Mouse (Mus musculus): Measurements from ENCODE around the gene Gm21860.
"Not testable (repeated sequence)": the region's sequence is repeated elsewhere in the genome, so short reads cannot be mapped to it uniquely, and the experiment has no call there.

Gm21860 gene

DNA sequence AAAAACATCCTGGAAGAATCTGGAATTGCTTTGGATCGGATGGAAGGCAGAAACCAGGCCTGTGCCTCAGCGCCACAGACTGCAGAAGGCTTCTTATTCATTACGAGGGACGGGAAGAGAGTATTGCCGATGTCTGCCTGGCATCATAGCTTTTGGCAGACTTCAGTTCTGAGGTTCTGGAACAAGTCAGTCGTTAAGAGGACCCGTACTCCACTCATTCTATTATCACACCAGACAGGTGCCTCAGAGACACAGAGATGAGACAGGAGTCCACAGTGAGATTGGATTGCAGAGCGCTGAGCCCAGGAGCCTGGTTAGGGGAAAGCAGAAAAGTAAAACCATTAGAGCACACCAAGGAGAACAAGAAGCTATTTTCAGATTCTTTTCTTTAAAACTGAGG lies at the start of gene Gm21860:
TSS of gene Gm21860 (minus strand) at position 101 of the 400 bp plus-strand sequence.
- not testable (repeated sequence) for DNase-seq

- DNase-seq = not testable (repeated sequence)
Observed at GRCm38 (mm10) chrY:90784438-90784837, 29.8 kb upstream of the Gm21860 start, which contains the start of gene Gm47283. Gm47283 (plus strand) TSS chrY:90784738.

GRCm38 (mm10) chrY:90745256-90745655 lies 9.4 kb downstream of the Gm21860 start:
- DNase-seq = not testable (repeated sequence)

DNA sequence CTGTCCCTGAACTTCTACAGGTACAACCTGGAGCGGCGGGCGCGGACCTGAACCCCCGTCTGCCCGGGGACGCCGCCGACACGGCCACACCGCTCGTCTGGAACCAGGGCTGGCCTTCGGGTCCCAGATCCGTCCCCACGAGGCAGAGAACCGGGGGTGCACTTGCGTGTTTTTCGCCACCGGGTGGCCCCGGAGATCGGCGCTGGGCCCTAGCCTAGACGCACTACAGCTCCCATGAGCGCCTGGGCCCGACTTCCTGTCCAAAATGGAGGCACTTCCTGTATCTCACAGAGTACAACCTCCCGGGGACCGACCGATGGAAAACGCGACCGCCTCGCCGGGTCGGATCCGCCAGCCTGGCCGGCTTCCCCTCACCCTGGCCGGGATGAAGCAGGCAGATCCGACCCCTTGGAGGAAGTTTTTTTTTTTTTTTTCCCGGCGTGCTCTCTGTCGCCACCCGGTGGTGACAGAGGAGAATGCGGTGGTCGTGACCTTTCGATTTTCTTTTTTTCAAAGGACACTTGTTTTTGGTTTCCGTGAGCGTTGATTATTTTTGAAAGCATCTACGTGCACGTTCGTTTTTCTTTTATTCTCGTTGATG lies 10.1 kb downstream of the Gm21860 start:
- peak; percentile 97 for DNase-seq

DNA sequence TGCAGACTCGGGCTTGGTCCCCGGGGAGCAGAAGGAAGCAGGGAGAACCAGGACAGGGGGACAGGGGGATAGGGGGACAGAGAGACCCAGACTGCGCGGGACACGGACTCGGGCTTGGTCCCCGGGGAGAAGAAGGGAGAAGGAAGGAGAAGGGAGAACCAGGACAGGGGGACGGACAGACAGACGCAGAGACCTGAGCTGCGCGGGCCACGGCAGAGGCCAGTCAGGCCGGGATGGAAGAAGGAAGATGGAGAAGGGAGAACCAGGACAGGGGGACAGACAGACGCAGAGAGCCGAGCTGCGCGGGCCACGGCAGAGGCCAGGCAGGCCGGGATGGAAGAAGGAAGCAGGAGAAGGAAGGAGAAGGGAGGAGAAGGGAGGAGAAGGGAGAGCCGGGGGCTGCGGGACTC lies 10.8 kb downstream of the Gm21860 start:
- DNase-seq = peak; percentile 19

DNA sequence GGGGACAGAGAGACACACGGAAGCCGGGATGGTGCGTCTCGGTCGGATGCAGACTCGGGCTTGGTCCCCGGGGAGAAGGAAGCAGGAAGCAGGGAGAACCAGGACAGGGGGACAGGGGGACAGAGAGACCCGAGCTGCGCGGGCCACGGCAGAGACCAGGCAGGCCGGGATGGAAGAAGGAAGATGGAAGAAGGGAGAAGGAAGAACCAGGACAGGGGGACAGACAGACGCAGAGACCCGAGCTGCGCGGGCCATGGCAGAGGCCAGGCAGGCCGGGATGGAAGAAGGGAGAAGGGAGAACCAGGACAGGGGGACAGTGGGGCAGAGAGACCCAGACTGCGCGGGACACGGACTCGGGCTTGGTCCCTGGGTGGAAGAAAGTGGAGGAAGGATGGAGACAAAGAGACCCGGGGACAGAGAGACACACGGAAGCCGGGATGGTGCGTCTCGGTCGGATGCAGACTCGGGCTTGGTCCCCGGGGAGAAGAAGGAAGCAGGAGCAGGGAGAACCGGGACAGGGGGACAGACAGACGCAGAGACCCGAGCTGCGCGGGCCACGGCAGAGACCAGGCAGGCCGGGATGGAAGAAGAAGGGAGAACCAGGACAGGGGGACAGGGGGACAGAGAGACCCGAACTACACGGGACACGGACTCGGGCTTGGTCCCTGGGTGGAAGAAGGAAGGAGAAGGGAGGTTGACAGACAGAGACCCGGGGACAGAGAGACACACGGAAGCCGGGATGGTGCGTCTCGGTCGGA lies 11.4 kb downstream of the Gm21860 start:
- DNase-seq = peak; percentile 34

DNA sequence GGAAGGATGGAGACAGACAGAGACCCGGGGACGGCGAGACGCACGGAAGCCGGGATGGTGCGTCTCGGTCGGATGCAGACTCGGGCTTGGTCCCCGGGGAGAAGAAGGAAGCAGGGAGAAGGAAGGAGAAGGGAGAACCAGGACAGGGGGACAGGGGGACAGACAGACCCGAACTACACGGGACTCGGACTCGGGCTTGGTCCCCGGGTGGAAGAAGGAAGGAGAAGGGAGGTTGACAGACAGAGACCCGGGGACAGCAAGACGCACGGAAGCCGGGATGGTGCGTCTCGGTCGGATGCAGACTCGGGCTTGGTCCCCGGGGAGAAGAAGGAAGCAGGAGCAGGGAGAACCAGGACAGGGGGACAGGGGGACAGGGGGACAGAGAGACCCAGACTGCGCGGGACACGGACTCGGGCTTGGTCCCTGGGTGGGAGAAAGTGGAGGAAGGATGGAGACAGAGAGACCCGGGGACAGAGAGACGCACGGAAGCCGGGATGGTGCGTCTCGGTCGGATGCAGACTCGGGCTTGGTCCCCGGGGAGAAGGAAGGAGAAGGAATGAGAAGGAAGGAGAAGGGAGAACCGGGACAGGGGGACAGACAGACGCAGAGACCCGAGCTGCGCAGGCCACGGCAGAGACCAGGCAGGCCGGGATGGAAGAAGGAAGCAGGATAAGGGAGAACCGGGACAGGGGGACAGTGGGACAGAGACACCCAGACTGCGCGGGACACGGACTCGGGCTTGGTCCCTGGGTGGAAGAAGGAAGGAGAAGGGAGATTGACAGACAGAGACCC lies 12.2 kb downstream of the Gm21860 start:
- peak; percentile 18 for DNase-seq

DNA sequence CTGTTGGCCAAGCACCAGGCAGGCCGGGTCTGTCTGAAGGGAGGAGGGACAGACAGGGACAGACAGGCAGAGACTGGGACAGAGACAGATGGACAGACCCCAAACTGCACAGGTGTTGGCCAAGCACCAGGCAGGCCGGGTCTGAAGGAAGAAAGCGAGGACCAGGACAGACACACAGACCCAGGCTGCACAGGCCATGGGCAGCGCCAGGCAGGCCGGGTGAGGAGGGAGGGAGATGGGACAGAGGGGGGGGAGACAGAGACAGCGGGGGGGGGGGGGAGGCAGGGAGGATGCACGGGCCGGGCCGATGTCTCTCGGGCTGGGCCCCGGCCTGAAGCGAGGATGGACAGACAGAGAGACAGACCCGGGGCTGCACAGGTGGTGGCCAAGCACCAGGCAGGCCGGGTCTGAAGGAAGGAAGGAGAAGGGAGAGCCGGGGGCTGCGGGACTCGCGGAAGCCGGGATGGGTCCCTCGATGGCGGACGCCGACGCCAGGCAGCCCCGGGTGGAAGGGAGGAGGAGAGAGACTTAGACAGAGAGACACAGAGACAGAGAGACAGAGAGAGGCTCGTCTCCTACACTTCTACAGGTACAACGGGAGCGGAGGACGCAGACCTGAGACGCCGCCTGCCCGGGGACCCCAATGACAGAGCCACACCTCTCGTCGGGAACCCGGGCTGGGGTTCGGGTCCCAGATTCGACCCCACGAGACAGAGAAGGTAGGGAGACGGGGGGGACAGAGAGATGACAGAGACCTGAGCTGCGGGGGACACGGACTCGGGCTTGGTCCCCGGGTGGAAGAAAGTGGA lies 13.0 kb downstream of the Gm21860 start:
- peak; percentile 71 for DNase-seq

GRCm38 (mm10) chrY:90741006-90741405 lies 13.6 kb downstream of the Gm21860 start:
- DNase-seq = peak; percentile 40

DNA sequence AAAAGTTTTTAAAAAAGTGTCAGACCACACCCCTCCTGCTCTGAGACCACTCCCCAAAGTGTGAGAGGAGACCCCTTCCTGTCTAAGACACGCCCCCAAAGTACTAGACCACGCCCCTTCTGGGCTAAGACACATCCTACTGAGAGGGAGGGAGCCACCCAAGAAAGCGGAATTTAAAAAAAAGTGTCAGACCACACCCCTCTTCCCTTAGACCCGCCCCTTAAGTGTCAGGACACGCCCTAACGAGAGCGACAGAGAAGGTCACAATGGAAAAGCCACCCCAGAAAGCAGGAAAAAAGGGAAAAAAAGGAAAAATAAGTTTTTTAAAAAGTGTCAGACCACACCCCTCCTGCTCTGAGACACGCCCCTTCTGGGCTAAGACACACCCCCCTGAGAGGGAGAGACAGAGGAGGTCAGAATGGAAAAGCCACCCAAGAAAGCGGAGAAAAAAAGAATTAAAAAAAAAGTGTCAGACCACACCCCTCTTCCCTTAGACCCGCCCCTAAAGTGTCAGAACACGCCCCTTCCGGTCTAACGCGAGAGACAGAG lies 14.5 kb downstream of the Gm21860 start:
- DNase-seq = peak; percentile 49

- peak; percentile 59 for DNase-seq
Observed at GRCm38 (mm10) chrY:90739531-90740012, 15.0 kb downstream of the Gm21860 start.

GRCm38 (mm10) chrY:90738841-90739530 lies 15.6 kb downstream of the Gm21860 start:
- peak; percentile 52 for DNase-seq

DNA sequence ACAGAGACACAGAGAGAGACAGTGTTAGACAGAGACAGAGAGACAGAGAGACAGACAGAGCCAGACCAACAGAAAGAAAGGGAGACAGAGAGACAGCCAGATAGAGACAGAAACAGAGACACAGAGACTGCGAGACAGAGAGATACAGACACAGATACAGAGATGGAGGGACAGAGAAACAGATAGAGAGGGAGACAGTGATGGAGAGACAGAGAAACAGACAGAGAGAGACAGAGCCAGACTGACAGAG lies 16.3 kb downstream of the Gm21860 start:
- DNase-seq = no peak

- DNase-seq = no peak
Observed at GRCm38 (mm10) chrY:90737606-90738430, 16.8 kb downstream of the Gm21860 start.

DNA sequence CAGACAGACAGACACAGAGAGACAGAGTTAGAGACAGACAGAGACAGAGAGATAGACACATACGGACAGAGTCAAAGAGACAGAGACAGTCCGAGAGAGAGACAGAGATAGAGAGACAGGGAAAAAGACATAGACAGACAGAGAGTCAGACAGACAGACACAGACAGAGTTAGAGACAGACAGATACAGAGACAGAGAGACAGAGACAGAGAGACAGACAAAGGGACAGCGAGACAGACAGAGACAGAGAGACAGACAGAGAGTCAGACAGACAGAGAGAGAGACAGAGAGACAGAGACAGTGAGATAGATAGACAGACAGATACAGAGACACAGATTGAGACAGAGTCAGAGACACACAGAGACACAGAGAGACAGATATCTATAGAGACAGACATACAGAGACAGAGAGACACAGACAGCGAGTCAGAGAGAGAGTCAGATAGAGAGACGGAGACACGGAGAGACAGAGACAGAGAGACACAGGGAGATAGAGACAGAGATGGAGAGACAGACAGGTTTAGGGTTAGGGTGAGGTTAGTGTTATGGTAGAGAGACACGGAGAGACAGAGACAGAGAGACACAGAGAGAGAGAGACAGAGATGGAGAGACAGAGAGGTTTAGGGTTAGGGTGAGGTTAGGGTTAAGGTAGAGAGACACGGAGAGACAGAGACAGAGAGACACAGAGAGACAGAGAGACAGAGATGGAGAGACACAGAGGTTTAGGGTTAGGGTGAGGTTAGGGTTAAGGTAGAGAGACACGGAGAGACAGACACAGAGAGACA lies 18.2 kb downstream of the Gm21860 start:
- not testable (repeated sequence) for DNase-seq

DNA sequence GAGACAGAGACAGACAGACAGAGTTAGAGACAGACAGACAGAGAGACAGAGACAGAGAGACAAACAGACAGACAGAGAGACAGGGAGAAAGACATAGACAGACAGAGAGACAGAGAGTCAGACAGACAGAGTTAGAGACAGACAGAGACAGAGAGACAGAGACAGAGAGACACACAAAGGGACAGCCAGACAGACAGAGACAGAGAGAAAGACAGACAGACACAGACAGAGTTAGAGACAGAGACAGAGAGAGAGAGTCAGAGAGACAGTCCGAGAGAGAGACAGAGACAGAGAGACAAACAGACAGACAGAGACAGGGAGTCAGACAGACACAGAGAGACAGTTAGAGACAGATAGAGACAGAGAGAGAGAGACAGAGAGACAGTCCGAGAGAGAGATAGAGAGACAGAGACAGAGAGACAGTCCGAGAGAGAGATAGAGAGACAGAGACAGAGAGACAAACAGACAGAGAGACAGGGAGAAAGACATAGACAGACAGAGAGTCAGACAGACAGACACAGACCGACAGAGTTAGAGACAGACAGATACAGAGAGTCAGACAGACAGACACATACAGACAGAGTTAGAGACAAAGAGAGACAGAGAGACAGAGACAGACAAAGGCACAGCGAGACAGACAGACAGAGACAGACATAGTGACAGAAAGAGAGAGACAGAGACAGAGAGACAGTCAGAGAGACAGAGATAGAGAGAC lies 19.3 kb downstream of the Gm21860 start:
- DNase-seq = not testable (repeated sequence)

DNA sequence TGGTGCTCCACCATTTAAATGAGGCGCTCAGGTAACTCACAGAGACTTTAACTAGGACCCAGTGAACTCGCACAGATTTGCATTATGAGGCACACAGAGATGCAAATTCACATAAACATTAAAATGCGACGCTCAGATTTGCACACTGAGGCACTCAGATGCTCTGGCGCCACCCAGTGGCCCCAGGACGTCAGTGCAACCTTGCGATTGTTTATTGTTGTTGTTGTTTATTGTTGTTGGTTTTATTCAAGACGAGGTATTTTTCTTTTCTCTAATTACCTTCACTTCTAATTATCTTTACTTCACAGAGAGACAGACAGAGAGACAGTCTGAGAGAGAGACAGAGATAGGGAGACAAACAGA lies 20.3 kb downstream of the Gm21860 start:
- not testable (repeated sequence) for DNase-seq

DNA sequence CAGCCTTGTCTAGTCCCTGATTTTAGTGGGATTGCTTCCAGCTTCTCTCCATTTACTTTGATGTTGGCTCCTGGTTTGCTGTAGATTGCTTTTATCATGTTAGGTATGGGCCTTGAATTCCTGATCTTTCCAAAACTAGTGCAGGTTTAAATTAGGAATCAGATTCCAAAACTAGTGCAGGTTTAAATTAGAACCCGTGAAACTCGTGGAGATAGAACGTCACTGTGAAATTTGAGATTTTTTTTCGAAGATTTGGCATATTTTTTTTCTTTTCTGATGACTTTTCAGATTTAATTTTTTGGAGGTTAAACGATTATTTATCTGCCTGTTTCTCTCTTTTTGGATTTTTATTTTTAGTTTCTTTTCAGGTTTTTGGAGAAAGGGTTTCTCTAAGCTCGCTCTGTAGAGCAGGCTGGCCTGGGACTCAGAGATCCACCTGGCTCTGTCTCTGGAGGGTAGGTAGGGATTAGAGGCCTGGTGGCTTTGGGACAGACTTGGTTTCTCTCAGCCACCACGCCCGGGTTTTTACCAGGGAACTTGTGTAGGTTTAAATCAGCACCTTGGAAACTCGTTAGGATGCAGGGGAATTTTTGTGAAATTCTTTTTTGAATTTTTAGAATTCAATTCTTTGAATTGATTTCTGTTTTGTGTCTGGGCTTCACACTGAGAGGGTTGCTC lies 20.8 kb downstream of the Gm21860 start:
- DNase-seq = peak; percentile 32

DNA sequence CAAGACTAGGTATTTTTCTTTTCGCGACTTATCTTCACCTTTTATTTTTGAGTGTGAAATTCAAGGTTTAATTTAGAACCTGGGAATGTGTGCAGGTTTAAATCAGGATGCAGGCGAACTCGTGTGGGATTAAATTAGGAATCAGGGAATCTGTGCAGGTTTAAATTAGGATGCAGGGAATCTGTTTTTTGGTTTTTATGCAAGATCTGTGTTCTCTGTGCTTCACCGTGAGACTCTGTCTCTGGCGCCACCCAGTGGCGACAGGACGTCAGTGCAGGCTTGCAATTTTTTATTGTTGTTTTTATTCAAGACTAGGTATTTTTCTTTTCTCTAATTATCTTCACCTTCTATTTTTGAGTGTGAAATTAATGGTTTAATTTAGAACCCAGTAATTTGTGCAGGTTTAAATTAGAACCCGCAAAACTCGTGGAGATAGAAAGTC lies 22.5 kb downstream of the Gm21860 start:
- DNase-seq = peak; percentile 74
